Mouse (Mus musculus) kidney, postnatal 14 days (tissue): ENCODE measurements at regions not wholly inside any gene's neighbourhood (a gene's known extent, or its start where the extent isn't known, plus 50 kb on each side); places are given as distances from the start of the nearest gene placed in this dataset.
A peak's percentile ranks its signal among the peaks of the same experiment; 100 is the strongest.

Source experiments
- DNase-seq: peaks from one replicate; pipeline ENCODE4 v3.0.0; 2022; ENCODE audit warnings: mixed read lengths

- peak; percentile 2 for DNase-seq
These were observed 467.6 kb upstream of the Cenpq start for GRCm38 (mm10) chr17:41402417-41402816.
